Mouse (Mus musculus) spleen, adult 18-20 months (tissue): ENCODE results near the gene Agpat3.

ENCODE experiments used
- DNase-seq, 2 experiments: peaks; one replicate each; pipeline ENCODE4 v3.0.0; 2022; ENCODE audit warnings: mixed read lengths in 2 of 2

Agpat3 gene

GRCm38 (mm10) chr10:78293576-78293975 is 58.7 kb downstream of the Agpat3 start:
- no peak for DNase-seq

- no peak for DNase-seq
Observed at GRCm38 (mm10) chr10:78292381-78292780, 59.9 kb downstream of the Agpat3 start.

GRCm38 (mm10) chr10:78290730-78291535 is 61.4 kb downstream of the Agpat3 start:
- no peak for DNase-seq

GRCm38 (mm10) chr10:78288896-78289295 is 63.4 kb downstream of the Agpat3 start:
- no peak for DNase-seq

GRCm38 (mm10) chr10:78288135-78288534 is 64.2 kb downstream of the Agpat3 start:
- no peak for DNase-seq

- DNase-seq, result no peak
Observed at GRCm38 (mm10) chr10:78287465-78288132, 64.7 kb downstream of the Agpat3 start.

GRCm38 (mm10) chr10:78285959-78286358 is 66.3 kb downstream of the Agpat3 start:
- no peak for DNase-seq

GRCm38 (mm10) chr10:78285409-78285808 is 66.9 kb downstream of the Agpat3 start:
- no peak for DNase-seq

GRCm38 (mm10) chr10:78284812-78285211 is 67.5 kb downstream of the Agpat3 start:
- no peak for DNase-seq

- DNase-seq, result no peak
Observed at GRCm38 (mm10) chr10:78282411-78282810, 69.9 kb downstream of the Agpat3 start.

- no peak for DNase-seq
Observed at GRCm38 (mm10) chr10:78280486-78280885, 71.8 kb downstream of the Agpat3 start.

- DNase-seq, result peak in 1 of 2 experiments; percentile 46
Observed at GRCm38 (mm10) chr10:78279210-78279609, 73.1 kb downstream of the Agpat3 start.

- no peak for DNase-seq
Observed at GRCm38 (mm10) chr10:78277835-78278234, 74.5 kb downstream of the Agpat3 start.

GRCm38 (mm10) chr10:78276242-78276641 is 76.0 kb downstream of the Agpat3 start:
- DNase-seq, result no peak

GRCm38 (mm10) chr10:78272932-78273331 is 79.4 kb downstream of the Agpat3 start:
- DNase-seq, result no peak

- no peak for DNase-seq
Observed at GRCm38 (mm10) chr10:78265881-78266280, 86.4 kb downstream of the Agpat3 start.

- peak; percentile 24 to 29 for DNase-seq
Observed at GRCm38 (mm10) chr10:78264735-78265134, 87.6 kb downstream of the Agpat3 start.

- no peak for DNase-seq
Observed at GRCm38 (mm10) chr10:78260916-78261650, 91.2 kb downstream of the Agpat3 start.

- no peak for DNase-seq
Observed at GRCm38 (mm10) chr10:78260322-78260721, 92.0 kb downstream of the Agpat3 start.

- no peak for DNase-seq
Observed at GRCm38 (mm10) chr10:78259702-78260101, 92.6 kb downstream of the Agpat3 start.

GRCm38 (mm10) chr10:78259230-78259629 is 93.1 kb downstream of the Agpat3 start:
- DNase-seq, result no peak

GRCm38 (mm10) chr10:78258142-78258675 is 94.1 kb downstream of the Agpat3 start:
- no peak for DNase-seq

- DNase-seq, result no peak
Observed at GRCm38 (mm10) chr10:78255646-78256059, 96.6 kb downstream of the Agpat3 start.
